26 mouse cellular contexts compared by ENCODE assay signal in the genomic region with DNA sequence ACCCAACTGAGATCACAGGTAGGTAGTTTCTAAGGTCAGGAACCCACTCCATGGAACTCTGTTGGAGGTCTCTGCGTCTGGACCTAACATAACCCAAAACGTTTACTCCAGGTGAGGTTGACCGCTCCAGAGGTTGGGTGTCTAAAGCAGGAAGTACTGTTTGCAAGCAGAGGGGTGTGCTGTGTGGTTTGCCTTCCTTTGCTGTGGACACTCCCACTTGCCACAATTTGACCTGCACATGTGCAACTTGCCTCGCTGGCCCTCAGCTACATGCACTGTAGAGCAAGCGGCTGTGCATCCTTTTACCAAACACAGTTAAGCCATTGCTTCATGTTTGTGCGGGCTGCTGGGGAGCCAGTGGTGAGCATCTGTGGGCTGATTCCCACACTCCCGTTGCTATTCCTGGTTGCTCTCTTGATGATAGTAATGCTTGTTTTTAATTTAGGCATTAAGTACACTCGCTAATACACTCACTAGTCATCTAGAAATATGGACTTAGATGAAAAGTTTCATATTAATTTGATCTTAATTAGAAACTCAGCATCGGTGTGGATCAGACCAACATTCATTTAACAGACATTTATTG.
DNase-seq lines count a peak whose midpoint lies in the region; ATAC-seq and TF ChIP-seq lines count a peak whose summit lies in the region.
"Had no signal": no experiment of that assay in that cellular context is flagged by ENCODE, and none has a peak within 500 bp of the region (broad histone marks: within the 10 kb centered on the region; RNA-seq: fewer than 3 reads in every experiment).

No protein-coding gene starts in this region.

- H3K4me2 ChIP-seq in liver, postnatal 0 days (ENCODE audit: low read depth, low read length): no peak overlapping the region
- H3K4me2 ChIP-seq in liver, embryonic 12.5 days: no peak overlapping the region
- H3K4me2 ChIP-seq: embryonic facial prominence, embryonic 15.5 days; heart, embryonic 13.5 days; hindbrain, embryonic 13.5 days; limb, embryonic 12.5 days; midbrain, embryonic 11.5 days had no signal

- no peak for ATAC-seq in liver, postnatal 0 days
- ATAC-seq in liver, embryonic 12.5 days: no peak
- ATAC-seq in hematopoietic stem cell, adult 5-6 weeks (replicated peaks in 1 of 2; ENCODE audit: insufficient read depth in 1 of 2, low FRiP score in 2 of 2, low TSS enrichment in 1 of 2, low read depth in 1 of 2, poor library complexity in 2 of 2, severe bottlenecking in 2 of 2): peak; percentile 76 to 88
- peak; percentile 63 for ATAC-seq in monocyte, adult 5-6 weeks (replicated peaks; ENCODE audit: insufficient number of reproducible peaks, low FRiP score, low TSS enrichment, poor library complexity, severe bottlenecking)
- ATAC-seq: forebrain, embryonic 14.5 days had no signal

- H3K27me3 ChIP-seq in liver, postnatal 0 days (ENCODE audit: insufficient read depth, low read length): no peaks in the 10 kb centered on the region
- no peaks in the 10 kb centered on the region for H3K27me3 ChIP-seq in liver, embryonic 12.5 days (replicated peaks)
- H3K27me3 ChIP-seq: embryonic facial prominence, embryonic 15.5 days; heart, embryonic 13.5 days; hindbrain, embryonic 13.5 days; limb, embryonic 12.5 days had no signal

- H3K36me3 ChIP-seq in liver, postnatal 0 days (replicated peaks; ENCODE audit: insufficient read depth, low read length): no peaks in the 10 kb centered on the region
- no peaks in the 10 kb centered on the region for H3K36me3 ChIP-seq in liver, embryonic 12.5 days
- H3K36me3 ChIP-seq: embryonic facial prominence, embryonic 15.5 days; heart, embryonic 13.5 days; hindbrain, embryonic 13.5 days; limb, embryonic 12.5 days had no signal

- 62% methylated on average over 9 of the region's 9 CpGs for WGBS in liver, postnatal 0 days (ENCODE audit: insufficient replicate concordance)
- 58% methylated on average over 9 of the region's 9 CpGs for WGBS in liver, embryonic 12.5 days (ENCODE audit: insufficient replicate concordance)
- WGBS in lung, adult 2 months: 75% methylated on average over 9 of the region's 9 CpGs

- no peak overlapping the region for H3K9ac ChIP-seq in liver, postnatal 0 days (replicated peaks)
- H3K9ac ChIP-seq in liver, embryonic 12.5 days: no peak overlapping the region
- H3K9ac ChIP-seq: embryonic facial prominence, embryonic 15.5 days; heart, embryonic 13.5 days; hindbrain, embryonic 13.5 days; limb, embryonic 12.5 days; liver, embryonic 14.5 days had no signal

- TF ChIP-seq POLR2A in lung, adult 2 months (IDR thresholded peaks at IDR 0.05; ENCODE audit: borderline replicate concordance, extremely low read depth, low read depth, low read length): no peak

- H3K27ac ChIP-seq in liver, postnatal 0 days (ENCODE audit: low read depth): no peak overlapping the region
- no peak overlapping the region for H3K27ac ChIP-seq in liver, embryonic 12.5 days
- H3K27ac ChIP-seq: embryonic facial prominence, embryonic 15.5 days; heart, embryonic 13.5 days; hindbrain, embryonic 13.5 days; limb, embryonic 12.5 days; liver, embryonic 14.5 days; stomach, postnatal 0 days had no signal

- TF ChIP-seq EP300 in liver, postnatal 0 days (IDR thresholded peaks at IDR 0.05; ENCODE audit: low read depth): no peak

- no peaks in the 10 kb centered on the region for H3K9me3 ChIP-seq in liver, postnatal 0 days (ENCODE audit: low read length)
- no peaks in the 10 kb centered on the region for H3K9me3 ChIP-seq in liver, embryonic 12.5 days (replicated peaks)
- H3K9me3 ChIP-seq: embryonic facial prominence, embryonic 15.5 days; heart, embryonic 13.5 days; hindbrain, embryonic 13.5 days; limb, embryonic 12.5 days had no signal

- no peaks in the 10 kb centered on the region for H3K4me1 ChIP-seq in liver, postnatal 0 days (ENCODE audit: insufficient read depth)
- H3K4me1 ChIP-seq in liver, embryonic 12.5 days: peaks cover 24% of the 10 kb centered on the region
- H3K4me1 ChIP-seq in lung, adult 2 months (ENCODE audit: control insufficient read depth, insufficient read depth, low read length): peaks cover 2% of the 10 kb centered on the region; the same call in 1 of the 2 replicates
- H3K4me1 ChIP-seq: hindbrain, embryonic 13.5 days; limb, embryonic 12.5 days had no signal

- no peak for TF ChIP-seq CTCF in liver, postnatal 0 days (IDR thresholded peaks at IDR 0.05; ENCODE audit: low read depth)
- no peak for TF ChIP-seq CTCF in lung, adult 2 months (IDR thresholded peaks at IDR 0.05; ENCODE audit: insufficient read depth, low read length)

- peak; percentile 21 for DNase-seq in liver, postnatal 0 days
- DNase-seq in gastrocnemius, adult 18-20 months (ENCODE audit: low spot score): no peak
- DNase-seq in lung, adult 2 months: no peak
- DNase-seq in right cerebral cortex, postnatal 36 days (ENCODE audit: low spot score in 2 of 2): no peak
- DNase-seq: adrenal gland, postnatal 25 days; cerebellum, adult 8-10 months; cerebellum, postnatal 36 days; gastrocnemius, postnatal 10 days; heart, adult 18-20 months; heart, postnatal 14 days; kidney, adult 8-10 months; kidney, postnatal 14 days; layer of hippocampus, postnatal 36 days; lung, postnatal 4 days; thymus, adult 2 months had no signal

- H3K4me3 ChIP-seq in liver, postnatal 0 days (ENCODE audit: low read depth, low read length): no peak overlapping the region
- no peak overlapping the region for H3K4me3 ChIP-seq in liver, embryonic 12.5 days
- H3K4me3 ChIP-seq in lung, adult 2 months (replicated peaks; ENCODE audit: extremely low read depth, low read depth, low read length): no peak overlapping the region
- H3K4me3 ChIP-seq: embryonic facial prominence, embryonic 15.5 days; heart, embryonic 13.5 days; hindbrain, embryonic 13.5 days; limb, embryonic 12.5 days had no signal

Comparison
In these comparisons a context has a peak if more than half of its experiments do, and no peak if none do; other contexts are left out.
1. ATAC-seq: peak in hematopoietic stem cell, adult 5-6 weeks (2 of 2) and monocyte, adult 5-6 weeks (single experiment); none in liver, postnatal 0 days (single experiment) and liver, embryonic 12.5 days (single experiment).